Mouse (Mus musculus) adrenal gland, adult 18-20 months (tissue): ENCODE results near the gene Nfib. TPM values are rescaled to one million over a fixed set of nuclear protein-coding genes. Genes with fewer than 3 reads are reported as not detected.
A peak's percentile ranks its signal among the peaks of the same experiment; 100 is the strongest.

Experiments
- DNase-seq, 2 experiments: peaks; one replicate each; pipeline ENCODE4 v3.0.0; 2021 to 2022; ENCODE audit warnings: low spot score in 2 of 2
- total RNA-seq, 2 experiments: library from RNA; stranded (reverse); gene quantifications; 1 replicate in 1 of 2; 2 replicates in 1 of 2; pipeline ENCODE4 v1.2.3; 2021

Gene Nfib
- total RNA-seq, 2 experiments from 2014 or later: 61.8 to 76.3 TPM

DNA sequence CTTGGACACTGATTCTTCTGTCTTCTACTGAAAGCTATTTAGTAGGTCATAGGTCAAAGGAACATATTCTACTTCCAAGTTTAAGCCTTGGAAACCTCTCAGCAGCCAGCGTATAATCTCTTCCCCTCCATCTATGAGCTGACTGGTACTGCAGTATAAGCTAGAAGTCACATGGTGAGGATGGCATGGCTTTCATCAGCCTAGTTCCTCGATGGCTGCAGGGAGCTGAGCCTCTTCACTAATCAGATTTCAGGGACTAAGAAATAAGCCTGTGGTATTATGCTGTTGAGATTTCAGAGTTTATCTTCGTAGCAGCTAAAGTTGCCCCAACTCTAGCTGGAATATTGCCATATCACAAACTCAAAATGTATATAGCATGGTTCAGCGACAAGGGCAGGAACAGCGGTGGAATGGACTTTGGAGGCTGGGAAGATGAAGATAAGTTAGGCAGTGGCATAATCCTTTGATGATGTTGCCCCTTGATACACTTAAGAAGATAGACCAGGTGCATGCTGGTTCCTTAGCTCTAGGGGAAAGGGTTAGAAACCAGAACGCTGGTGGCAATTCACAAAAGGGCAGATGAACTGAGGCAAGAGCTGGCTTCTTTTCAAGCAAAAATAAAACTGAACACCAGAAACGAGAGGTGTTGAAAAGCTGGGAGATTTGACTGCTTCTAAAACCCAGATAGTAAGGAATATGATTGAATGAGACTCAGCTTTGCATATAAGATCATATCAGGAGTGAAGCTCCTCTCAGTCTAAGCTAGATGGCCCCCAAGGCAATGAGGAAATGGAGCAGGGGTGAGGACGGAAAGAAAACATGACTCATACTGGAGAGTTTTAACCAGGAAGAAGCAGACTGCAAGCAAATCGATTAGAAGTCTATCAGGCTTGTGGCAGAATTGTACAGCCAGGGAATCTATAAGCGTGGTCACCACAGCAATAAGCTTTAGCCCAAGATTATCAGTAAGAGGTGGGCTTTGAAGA is 111.6 kb downstream of the Nfib start:
- DNase-seq: no peak

DNA sequence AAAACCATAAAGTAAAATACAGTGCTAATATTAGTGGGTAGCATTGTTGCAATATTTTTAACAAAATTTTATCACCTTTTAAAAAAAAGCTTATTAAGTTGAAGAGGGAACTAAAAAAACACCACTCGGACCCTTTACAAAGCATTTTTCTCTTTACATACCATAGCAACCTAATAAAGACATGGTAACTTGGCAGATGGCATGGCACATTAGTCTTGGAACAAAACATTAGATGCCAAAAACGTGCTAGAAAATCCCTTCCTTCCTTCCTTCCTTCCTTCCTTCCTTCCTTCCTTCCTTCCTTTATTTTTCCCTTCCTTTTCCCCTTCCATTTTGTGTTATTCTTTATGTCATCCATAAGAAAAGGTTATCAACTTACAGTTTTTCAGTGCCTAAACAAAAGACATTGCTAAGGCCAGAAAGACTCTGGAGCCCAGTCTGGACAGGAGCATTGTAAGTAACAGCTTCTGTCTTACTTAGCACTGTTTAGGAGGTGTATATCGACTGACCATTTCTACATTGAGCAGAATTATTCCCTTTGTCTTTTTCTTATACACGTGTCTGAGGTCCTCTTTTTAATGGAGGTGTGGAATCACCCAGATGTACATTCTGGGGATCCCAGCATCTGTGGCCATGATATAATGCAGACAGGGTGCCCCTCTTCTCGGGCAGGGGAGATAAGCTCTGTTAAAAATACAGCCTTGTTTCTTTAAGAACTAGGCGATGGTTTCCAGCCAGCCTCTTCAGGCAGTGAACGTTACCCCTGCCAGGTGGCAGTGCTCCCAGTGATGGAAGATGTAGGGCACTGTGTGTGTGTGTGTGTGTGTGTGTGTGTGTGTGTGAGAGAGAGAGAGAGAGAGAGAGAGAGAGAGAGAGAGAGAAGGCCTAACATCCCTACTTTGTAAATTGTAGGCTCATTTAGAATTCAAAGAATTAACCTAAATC is 113.2 kb downstream of the Nfib start:
- DNase-seq: no peak

DNA sequence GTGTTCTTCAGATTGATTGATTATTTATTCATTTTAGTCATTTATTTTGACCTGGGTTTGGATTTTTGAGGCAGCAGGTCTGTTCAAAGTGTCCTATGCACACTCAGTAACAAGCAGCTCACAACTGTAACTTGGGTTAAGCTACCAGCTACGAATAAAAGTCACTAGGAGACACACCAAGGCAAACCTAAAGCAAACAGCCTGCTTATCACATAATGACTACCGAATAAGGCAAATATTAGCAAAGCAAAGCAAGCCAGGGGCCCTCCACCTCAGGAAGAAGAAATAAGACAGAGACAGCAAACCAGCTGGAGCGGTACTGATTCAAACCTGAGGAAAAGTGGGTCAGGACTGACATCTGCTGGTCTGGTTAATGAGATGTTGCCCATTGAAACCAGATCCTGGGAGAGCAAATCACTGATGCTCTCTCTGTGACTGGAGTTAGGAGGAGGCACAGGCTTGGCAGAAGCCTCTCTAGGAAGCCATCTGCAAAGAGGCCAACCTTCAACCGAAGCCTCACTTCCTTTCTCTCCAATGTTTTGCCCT is 116.1 kb downstream of the Nfib start:
- peak; percentile 9 to 32 for DNase-seq

DNA sequence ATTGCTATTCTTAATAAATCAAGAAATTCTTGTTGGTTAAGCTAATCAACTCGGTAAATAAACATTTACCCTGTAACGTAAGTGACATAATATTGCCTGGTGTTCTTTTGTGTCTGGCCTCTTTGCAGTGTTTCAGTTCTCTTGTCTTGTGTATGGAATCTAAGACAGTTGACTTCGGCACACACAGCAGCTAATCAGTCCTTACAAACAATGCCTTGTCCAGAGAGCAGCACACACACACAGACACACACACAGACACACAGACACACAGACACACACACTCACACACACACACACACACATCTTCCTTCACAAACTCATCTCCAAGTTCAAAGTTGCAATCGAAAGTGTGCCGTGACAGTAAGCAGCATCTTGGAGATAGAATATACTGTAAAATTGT is 116.8 kb downstream of the Nfib start:
- no peak for DNase-seq

DNA sequence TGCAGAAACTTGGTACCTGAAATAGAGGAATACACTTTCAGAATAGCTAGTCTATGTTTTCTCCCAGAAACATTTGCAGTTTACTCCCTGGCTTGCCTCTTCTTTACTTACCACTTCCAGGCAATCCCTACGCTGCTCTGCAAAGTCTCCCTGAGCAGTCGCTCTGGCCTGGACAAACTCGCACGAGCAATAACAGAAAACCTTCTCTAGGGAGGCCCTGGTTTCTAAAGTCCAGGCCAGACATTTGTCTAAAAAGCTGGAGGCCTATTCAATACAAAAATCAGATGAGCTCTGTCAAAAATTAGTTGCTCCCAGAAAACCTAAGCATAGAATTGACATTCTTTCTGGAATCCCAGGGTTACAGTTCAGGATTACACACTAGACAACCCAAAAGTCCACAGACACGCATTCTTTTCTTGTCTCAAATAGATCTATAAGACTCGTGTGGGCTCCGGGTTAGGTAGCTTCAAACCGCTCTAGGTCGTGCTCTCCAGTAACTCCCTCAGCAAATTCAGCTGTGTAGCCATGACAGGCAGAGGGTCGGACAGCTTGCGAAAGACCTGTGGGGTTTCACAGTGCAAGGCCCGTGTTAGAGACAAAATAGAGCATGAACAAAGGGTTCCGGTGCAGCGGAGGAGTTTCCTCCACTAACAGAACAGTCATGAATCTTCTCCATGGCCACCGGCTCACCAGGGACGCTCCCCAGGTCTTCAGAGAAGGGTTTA is 118.2 kb downstream of the Nfib start:
- DNase-seq: no peak

- DNase-seq: no peak
Observed at GRCm38 (mm10) chr4:82586637-82587036, 118.9 kb downstream of the Nfib start.

DNA sequence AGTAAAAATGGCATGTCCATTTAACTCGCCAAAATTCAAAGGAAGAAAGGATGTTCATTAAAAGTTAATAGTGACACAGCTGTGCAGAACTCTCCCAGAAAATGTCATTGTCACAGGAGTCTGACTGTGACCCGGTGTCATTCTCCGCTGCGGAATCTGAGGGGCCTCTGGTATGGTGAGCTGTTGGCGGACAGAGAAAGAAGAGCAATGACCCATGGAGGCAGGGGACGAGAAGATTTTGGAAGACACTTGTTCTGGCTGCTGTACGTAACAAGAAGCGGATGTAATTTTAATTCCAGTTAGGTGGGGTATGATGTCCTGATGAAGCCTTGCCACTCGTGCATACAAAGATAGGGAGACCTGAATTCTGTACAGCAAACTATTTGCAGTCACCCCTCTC is 120.0 kb downstream of the Nfib start:
- DNase-seq: no peak

- DNase-seq: no peak
Observed at GRCm38 (mm10) chr4:82585056-82585455, 120.5 kb downstream of the Nfib start.

- no peak for DNase-seq
Observed at GRCm38 (mm10) chr4:82584548-82584947, 121.0 kb downstream of the Nfib start.

- DNase-seq: no peak
Observed at GRCm38 (mm10) chr4:82573291-82573605, 132.3 kb downstream of the Nfib start.

- no peak for DNase-seq
Observed at GRCm38 (mm10) chr4:82572410-82573290, 132.9 kb downstream of the Nfib start.

DNA sequence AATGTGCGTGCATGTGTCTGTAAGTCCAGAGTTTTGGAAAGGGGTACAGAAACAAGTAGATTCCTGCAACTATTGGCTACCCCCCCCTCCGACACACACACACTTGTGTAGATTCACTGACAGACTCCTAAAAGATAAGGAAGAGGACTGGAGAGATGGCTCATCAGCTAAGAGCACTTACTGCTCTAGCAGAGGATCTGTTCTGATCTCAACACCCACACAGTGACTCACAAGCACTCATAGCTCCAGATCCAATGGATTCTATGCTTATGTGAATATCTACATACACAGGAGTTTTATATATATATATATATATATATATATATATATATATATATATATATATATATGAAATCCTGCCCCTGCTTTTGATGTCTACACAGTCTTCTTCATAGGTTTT is 146.7 kb downstream of the Nfib start:
- no peak for DNase-seq

- DNase-seq: no peak
Observed at GRCm38 (mm10) chr4:82555673-82556171, 149.8 kb downstream of the Nfib start.

GRCm38 (mm10) chr4:82553658-82554057 is 151.9 kb downstream of the Nfib start:
- no peak for DNase-seq

DNA sequence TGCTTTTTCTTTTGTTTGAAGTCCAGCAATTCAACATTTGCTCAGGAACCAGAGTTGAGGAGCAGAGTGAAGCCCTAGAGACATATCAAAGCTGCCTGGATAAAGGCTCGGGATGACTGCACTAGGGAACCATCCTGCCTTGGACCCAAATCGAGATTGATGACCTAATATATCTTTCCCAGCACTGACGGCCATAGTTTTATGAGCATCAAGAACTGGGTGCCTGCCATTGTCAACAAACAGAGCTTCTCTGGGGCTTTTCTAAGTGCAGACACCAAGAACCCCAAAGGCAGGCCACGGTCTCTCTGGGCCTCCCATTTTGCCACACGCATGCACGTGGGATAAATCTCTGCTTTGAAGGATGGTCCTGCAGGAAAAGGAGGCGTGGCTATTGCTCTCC is 153.3 kb downstream of the Nfib start:
- no peak for DNase-seq

GRCm38 (mm10) chr4:82549762-82550380 is 155.7 kb downstream of the Nfib start:
- DNase-seq: no peak

DNA sequence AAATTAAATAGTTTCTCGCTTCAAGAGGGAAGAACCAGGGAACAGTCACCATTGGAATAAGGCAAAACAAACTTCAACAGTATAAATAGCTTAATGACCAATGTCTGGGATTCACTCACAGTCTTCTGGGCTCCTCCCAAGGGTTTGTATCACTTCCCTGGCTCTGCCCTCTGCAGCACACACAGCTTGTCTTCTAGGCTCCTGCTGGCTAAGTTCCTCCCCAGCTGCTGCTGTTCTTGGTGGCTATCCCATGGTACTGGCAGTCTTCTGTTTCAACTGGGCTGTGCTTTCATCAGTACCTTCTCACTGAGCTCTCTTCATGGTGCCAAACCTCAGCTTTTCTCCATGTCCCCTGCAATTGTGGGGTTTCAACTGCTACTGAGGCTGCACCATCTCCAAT is 157.3 kb downstream of the Nfib start:
- DNase-seq: no peak

DNA sequence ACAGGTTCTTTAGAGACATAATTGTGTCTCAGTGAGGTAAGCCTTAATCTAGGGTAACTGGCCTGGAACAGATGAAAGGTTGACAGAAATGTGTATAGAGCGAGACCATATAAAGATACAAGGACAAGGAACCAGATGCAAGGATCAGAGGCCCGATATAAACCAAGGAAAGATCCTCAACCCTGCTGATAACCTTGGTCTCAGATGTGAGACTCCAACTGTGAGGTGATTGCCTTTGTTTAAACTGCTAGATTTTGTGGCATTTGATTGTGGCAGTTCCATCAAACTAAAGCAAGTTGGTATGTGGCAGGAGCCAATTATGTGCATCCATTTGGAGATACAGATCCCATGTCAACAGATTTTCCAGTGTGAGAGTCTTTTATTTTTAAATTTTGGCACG is 161.6 kb downstream of the Nfib start:
- DNase-seq: no peak

GRCm38 (mm10) chr4:82543398-82543740 is 162.2 kb downstream of the Nfib start:
- DNase-seq: no peak
